In the genomic region with DNA sequence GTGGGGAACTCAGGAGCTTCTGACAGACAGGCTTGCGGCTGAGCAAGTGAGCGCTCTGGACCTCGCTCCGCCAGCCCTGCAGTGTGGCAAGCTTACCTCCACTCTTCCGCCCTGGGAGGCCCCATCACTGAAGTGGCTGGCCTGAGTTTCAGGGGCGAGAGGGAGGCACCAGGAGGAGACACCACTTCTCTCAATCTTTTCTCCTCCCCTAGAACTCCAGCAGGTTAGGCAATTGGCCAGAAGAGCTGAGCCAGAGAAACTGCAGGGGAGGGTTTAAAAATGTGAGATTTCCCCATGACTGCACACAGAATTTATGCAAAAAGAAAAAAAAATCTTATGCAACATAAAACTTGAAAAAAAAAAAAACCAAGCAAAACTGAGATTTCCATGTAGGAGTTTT, we compare ENCODE assay signal across 13 mouse cellular contexts. TPM values are rescaled to one million over a fixed set of nuclear protein-coding genes. Genes with fewer than 3 reads are reported as not detected.
A peak's percentile ranks its signal among the peaks of the same experiment; 100 is the strongest.
DNase-seq lines count a peak whose midpoint lies in the region; ATAC-seq and TF ChIP-seq lines count a peak whose summit lies in the region.
"Had no signal": no experiment of that assay in that cellular context is flagged by ENCODE, and none has a peak within 500 bp of the region (broad histone marks: within the 10 kb centered on the region; RNA-seq: fewer than 3 reads in every experiment).

No protein-coding gene starts in this region.

- H3K4me1 ChIP-seq in cerebellum, adult 2 months (ENCODE audit: control insufficient read depth, insufficient read depth, low read length), result peaks cover 5% of the 10 kb centered on the region; the same call in 1 of the 2 replicates
- H3K4me1 ChIP-seq in midbrain, embryonic 16.5 days (ENCODE audit: control insufficient read depth, insufficient read depth, low read length), result no peaks in the 10 kb centered on the region
- H3K4me1 ChIP-seq: forebrain, embryonic 10.5 days; limb, embryonic 15.5 days had no signal

- 38% methylated on average over 6 of the region's 6 CpGs for whole genome bisulfite sequencing in cerebellum, adult 2 months
- WGBS in midbrain, embryonic 16.5 days, result 84% methylated on average over 6 of the region's 6 CpGs

- no peak overlapping the region for H3K9ac ChIP-seq in midbrain, embryonic 16.5 days (ENCODE audit: low read depth, low read length)
- H3K9ac ChIP-seq: limb, embryonic 15.5 days had no signal

- no peak overlapping the region for H3K4me2 ChIP-seq in midbrain, embryonic 16.5 days (ENCODE audit: low read length)
- H3K4me2 ChIP-seq: limb, embryonic 15.5 days had no signal

- H3K4me3 ChIP-seq in cerebellum, adult 2 months (replicated peaks; ENCODE audit: insufficient read depth, low read depth, low read length), result no peak overlapping the region
- H3K4me3 ChIP-seq in layer of hippocampus, adult 2 months, result no peak overlapping the region
- no peak overlapping the region for H3K4me3 ChIP-seq in midbrain, embryonic 16.5 days (ENCODE audit: low read depth, low read length)
- H3K4me3 ChIP-seq: forebrain, embryonic 10.5 days; limb, embryonic 15.5 days had no signal

- no peaks in the 10 kb centered on the region for H3K9me3 ChIP-seq in midbrain, embryonic 16.5 days (replicated peaks; ENCODE audit: control insufficient read depth, low read length, poor library complexity, severe bottlenecking)
- H3K9me3 ChIP-seq: forebrain, embryonic 10.5 days; limb, embryonic 15.5 days had no signal

- no peak for TF ChIP-seq CTCF in cerebellum, adult 2 months (IDR thresholded peaks at IDR 0.05; ENCODE audit: borderline replicate concordance, insufficient read depth, low read depth, low read length)
- no peak for TF ChIP-seq CTCF in layer of hippocampus, adult 2 months (conservative IDR thresholded peaks at IDR 0.05)

- DNase-seq in cerebellum, adult 2 months, result peak; percentile 25 to 30
- DNase-seq in cerebellum, postnatal 4 days (ENCODE audit: low spot score in 2 of 2), result no peak
- DNase-seq in layer of hippocampus, adult 2 months (ENCODE audit: low spot score in 2 of 2), result peak in 1 of 2 experiments; percentile 59
- DNase-seq in layer of hippocampus, postnatal 25 days (ENCODE audit: extremely low spot score in 1 of 2, low spot score in 1 of 2), result no peak
- DNase-seq in Muller cell, postnatal 12 days (ENCODE audit: inconsistent ontology term), result peak; percentile 13
- DNase-seq in kidney, postnatal 14 days, result peak; percentile 14
- DNase-seq: adrenal gland, postnatal 25 days; thymus, postnatal 25 days had no signal

- H3K27me3 ChIP-seq in cerebellum, adult 2 months (ENCODE audit: control insufficient read depth, insufficient read depth, low read length), result no peaks in the 10 kb centered on the region
- H3K27me3 ChIP-seq in midbrain, embryonic 16.5 days (ENCODE audit: control insufficient read depth, insufficient read depth, low read depth, low read length), result no peaks in the 10 kb centered on the region
- H3K27me3 ChIP-seq: limb, embryonic 15.5 days had no signal

- peaks cover 62% of the 10 kb centered on the region for H3K36me3 ChIP-seq in midbrain, embryonic 16.5 days (ENCODE audit: control insufficient read depth, insufficient read depth, low read length)

- ATAC-seq in megakaryocyte, adult 5-6 weeks (ENCODE audit: poor library complexity, severe bottlenecking), result no peak
- no peak for ATAC-seq in midbrain, embryonic 16.5 days

- no peak overlapping the region for H3K27ac ChIP-seq in cerebellum, adult 2 months (ENCODE audit: insufficient read depth, low read length)
- peak overlapping the region; percentile 39; the same call in 1 of the 2 replicates for H3K27ac ChIP-seq in layer of hippocampus, adult 2 months
- H3K27ac ChIP-seq in midbrain, embryonic 16.5 days (ENCODE audit: low read length), result no peak overlapping the region
- H3K27ac ChIP-seq: forebrain, embryonic 10.5 days; limb, embryonic 15.5 days had no signal

- no peak for TF ChIP-seq POLR2A in cerebellum, adult 2 months (IDR thresholded peaks at IDR 0.05; ENCODE audit: borderline replicate concordance, insufficient read depth, low read length)

RNA-seq across cellular contexts. Expression of gene Gm49354, which starts 19.0 kb away (rescaled TPM):
- not detected in 2 replicates for polyA plus RNA-seq in cerebellum, adult 2 months (2012; rRNA removed)
- total RNA-seq in layer of hippocampus, adult 2 months (2021), result not detected
- total RNA-seq in layer of hippocampus, postnatal 25 days (2021), result not detected
- not detected in 2 replicates for total RNA-seq in megakaryocyte, adult 5-6 weeks (2015)
- total RNA-seq in megakaryocyte, adult 5-6 weeks (2017), result not detected in 2 replicates
- not detected in 2 replicates for polyA plus RNA-seq in midbrain, embryonic 16.5 days (2015; fragmentation: Nextera tagmentation; extraction: Ambion mirVana)
- total RNA-seq: adrenal gland, postnatal 25 days had no signal
- polyA plus RNA-seq: forebrain, embryonic 10.5 days; gonadal fat pad, adult 2 months; limb, embryonic 15.5 days had no signal

RNA-seq across cellular contexts. Expression of gene Tut7, which starts 21.9 kb away (rescaled TPM):
- 35.5 and 36.5 TPM in 2 replicates for polyA plus RNA-seq in cerebellum, adult 2 months (2012; rRNA removed)
- 10 to 100 TPM; 55.1 to 68.5 TPM for total RNA-seq in layer of hippocampus, adult 2 months (2021)
- 10 to 100 TPM; 59.0 to 64.0 TPM for total RNA-seq in layer of hippocampus, postnatal 25 days (2021)
- 95.1 and 97.1 TPM in 2 replicates for total RNA-seq in megakaryocyte, adult 5-6 weeks (2015)
- total RNA-seq in megakaryocyte, adult 5-6 weeks (2017), result 177 and 194 TPM in 2 replicates
- 45.0 and 47.9 TPM in 2 replicates for polyA plus RNA-seq in midbrain, embryonic 16.5 days (2015; fragmentation: Nextera tagmentation; extraction: Ambion mirVana)

RNA-seq across cellular contexts. Expression of gene Isca1, which starts 31.4 kb away (rescaled TPM):
- polyA plus RNA-seq in cerebellum, adult 2 months (2012; rRNA removed), result 296 and 301 TPM in 2 replicates
- total RNA-seq in layer of hippocampus, adult 2 months (2021), result 100 to 1,000 TPM; 138 to 142 TPM
- 100 to 1,000 TPM; 129 to 152 TPM for total RNA-seq in layer of hippocampus, postnatal 25 days (2021)
- total RNA-seq in megakaryocyte, adult 5-6 weeks (2015), result 39.7 and 41.7 TPM in 2 replicates
- total RNA-seq in megakaryocyte, adult 5-6 weeks (2017), result 19.2 and 21.3 TPM in 2 replicates
- polyA plus RNA-seq in midbrain, embryonic 16.5 days (2015; fragmentation: Nextera tagmentation; extraction: Ambion mirVana), result 164 and 165 TPM in 2 replicates

RNA-seq across cellular contexts. Expression of gene 1700014D04Rik, which starts 54.4 kb away (rescaled TPM):
- 0.17 and 0.28 TPM in 2 replicates for polyA plus RNA-seq in cerebellum, adult 2 months (2012; rRNA removed)
- under 1 TPM; 0.31 to 0.86 TPM for total RNA-seq in layer of hippocampus, adult 2 months (2021)
- under 1 TPM; 0.45 to 0.66 TPM for total RNA-seq in layer of hippocampus, postnatal 25 days (2021)
- total RNA-seq in megakaryocyte, adult 5-6 weeks (2015), result not detected in 2 replicates
- 0.04 TPM in 1 of 2 replicates, not detected in the other for total RNA-seq in megakaryocyte, adult 5-6 weeks (2017)
- polyA plus RNA-seq in midbrain, embryonic 16.5 days (2015; fragmentation: Nextera tagmentation; extraction: Ambion mirVana), result 0.24 and 0.52 TPM in 2 replicates
- total RNA-seq: adrenal gland, postnatal 25 days had no signal
- polyA plus RNA-seq: forebrain, embryonic 10.5 days; limb, embryonic 15.5 days had no signal

Comparison
In these comparisons a context has a peak if more than half of its experiments do, and no peak if none do; other contexts are left out.
1. DNase-seq: peak in cerebellum, adult 2 months (2 of 2), Muller cell, postnatal 12 days (single experiment) and kidney, postnatal 14 days (single experiment); none in cerebellum, postnatal 4 days (0 of 2) and layer of hippocampus, postnatal 25 days (0 of 2).